8 mouse cellular contexts compared by ENCODE assay signal in genomic region chr1:191420930-191421404, GRCm38 (mm10). TPM values are rescaled to one million over a fixed set of nuclear protein-coding genes. Genes with fewer than 3 reads are reported as not detected.
DNase-seq lines count a peak whose midpoint lies in the region; ATAC-seq and TF ChIP-seq lines count a peak whose summit lies in the region.

No protein-coding gene starts in this region.

- DNase-seq in MEL (ENCODE audit: low read depth, low spot score) = peak; percentile 63
- peak; percentile 83 for DNase-seq in induced T-regulatory cell, adult 2 months (ENCODE audit: low read depth)
- DNase-seq in thymus, postnatal 10 days (ENCODE audit: low spot score in 2 of 2) = peak; percentile 63 to 73
- DNase-seq in hindbrain, embryonic 14.5 days (ENCODE audit: low spot score) = no peak
- no peak for DNase-seq in retina, postnatal 1 day
- DNase-seq in embryo, embryonic 10.5 days (ENCODE audit: low spot score) = no peak

- peaks cover 21 to 31% of the 10 kb centered on the region in 2 experiments for H3K4me1 ChIP-seq in MEL (ENCODE audit: control insufficient read depth in 1 of 2, insufficient read depth in 2 of 2, low read length in 2 of 2)
- H3K4me1 ChIP-seq in embryonic facial prominence, embryonic 12.5 days = peaks cover 12% of the 10 kb centered on the region; the same call in 1 of the 2 replicates
- H3K4me1 ChIP-seq in lung, embryonic 15.5 days = peaks cover 20% of the 10 kb centered on the region; the same call in 1 of the 2 replicates
- H3K4me1 ChIP-seq in hindbrain, embryonic 14.5 days (replicated peaks; ENCODE audit: control insufficient read depth, insufficient read depth, low read length) = no peaks in the 10 kb centered on the region

- no peak overlapping the region for H3K4me3 ChIP-seq in MEL (ENCODE audit: control insufficient read depth in 1 of 2, insufficient read depth in 1 of 2, low read depth in 2 of 2, low read length in 2 of 2)
- H3K4me3 ChIP-seq in embryonic facial prominence, embryonic 12.5 days = no peak overlapping the region
- H3K4me3 ChIP-seq in lung, embryonic 15.5 days = no peak overlapping the region
- H3K4me3 ChIP-seq in hindbrain, embryonic 14.5 days (replicated peaks; ENCODE audit: low read length) = no peak overlapping the region

- WGBS in embryonic facial prominence, embryonic 12.5 days = 25% methylated on average over 6 of the region's 6 CpGs
- 28% methylated on average over 6 of the region's 6 CpGs for WGBS in lung, embryonic 15.5 days
- WGBS in hindbrain, embryonic 14.5 days = 62% methylated on average over 6 of the region's 6 CpGs

- TF ChIP-seq POLR2A in MEL (IDR thresholded peaks at IDR 0.05; ENCODE audit: control insufficient read depth in 1 of 2, insufficient read depth in 1 of 2, low read depth in 1 of 2, low read length in 2 of 2, poor library complexity in 1 of 2) = no peak

- H3K4me2 ChIP-seq in embryonic facial prominence, embryonic 12.5 days (replicated peaks) = no peak overlapping the region
- H3K4me2 ChIP-seq in lung, embryonic 15.5 days = no peak overlapping the region
- H3K4me2 ChIP-seq in hindbrain, embryonic 14.5 days (replicated peaks) = no peak overlapping the region

- peak overlapping the region; percentile 18; the same call in 1 of the 2 replicates for H3K27ac ChIP-seq in MEL (ENCODE audit: control insufficient read depth, low read depth, low read length)
- 0 out of 2 replicates have a peak overlapping the region, but pooled peaks have one; percentile 17 for H3K27ac ChIP-seq in embryonic facial prominence, embryonic 12.5 days
- H3K27ac ChIP-seq in lung, embryonic 15.5 days = peak overlapping the region; percentile 40; the same call in 1 of the 2 replicates
- H3K27ac ChIP-seq in hindbrain, embryonic 14.5 days = no peak overlapping the region

- no peaks in the 10 kb centered on the region for H3K9me3 ChIP-seq in MEL (replicated peaks; ENCODE audit: insufficient read depth, low read length)
- no peaks in the 10 kb centered on the region for H3K9me3 ChIP-seq in embryonic facial prominence, embryonic 12.5 days
- no peaks in the 10 kb centered on the region for H3K9me3 ChIP-seq in lung, embryonic 15.5 days
- no peaks in the 10 kb centered on the region for H3K9me3 ChIP-seq in hindbrain, embryonic 14.5 days (ENCODE audit: control insufficient read depth, low read length)

- TF ChIP-seq EP300 in MEL (IDR thresholded peaks at IDR 0.05; ENCODE audit: low read depth in 1 of 2, low read length in 2 of 2) = peak; percentile 32 to 57; a peak in 3 of 4 replicates

- no peak for TF ChIP-seq CTCF in MEL (IDR thresholded peaks at IDR 0.05 in 2 of 3, conservative IDR thresholded peaks at IDR 0.05 in 1 of 3; ENCODE audit: control insufficient read depth in 1 of 3, insufficient read depth in 1 of 3, low read depth in 2 of 3, low read length in 3 of 3, poor library complexity in 1 of 3, severe bottlenecking in 1 of 3)

- peak overlapping the region; percentile 36 for H3K9ac ChIP-seq in MEL (ENCODE audit: control insufficient read depth, low read depth, low read length, poor library complexity, severe bottlenecking)
- H3K9ac ChIP-seq in embryonic facial prominence, embryonic 12.5 days = no peak overlapping the region
- H3K9ac ChIP-seq in lung, embryonic 15.5 days = no peak overlapping the region
- H3K9ac ChIP-seq in hindbrain, embryonic 14.5 days = no peak overlapping the region

- no peak for TF ChIP-seq RAD21 in MEL (IDR thresholded peaks at IDR 0.05; ENCODE audit: low read depth, low read length)

- H3K79me2 ChIP-seq in MEL (ENCODE audit: control insufficient read depth, insufficient read depth, low read length, poor library complexity) = no peaks in the 10 kb centered on the region

- peaks cover 0 to 10% of the 10 kb centered on the region in 2 experiments; a peak in 2 of 4 replicates for H3K36me3 ChIP-seq in MEL (ENCODE audit: control insufficient read depth in 1 of 2, insufficient read depth in 2 of 2, low read length in 2 of 2)
- no peaks in the 10 kb centered on the region for H3K36me3 ChIP-seq in embryonic facial prominence, embryonic 12.5 days
- no peaks in the 10 kb centered on the region for H3K36me3 ChIP-seq in lung, embryonic 15.5 days
- H3K36me3 ChIP-seq in hindbrain, embryonic 14.5 days (replicated peaks; ENCODE audit: control insufficient read depth, insufficient read depth) = no peaks in the 10 kb centered on the region

- no peaks in the 10 kb centered on the region for H3K27me3 ChIP-seq in MEL (ENCODE audit: control insufficient read depth in 1 of 2, insufficient read depth in 2 of 2, low read length in 2 of 2)
- no peaks in the 10 kb centered on the region for H3K27me3 ChIP-seq in embryonic facial prominence, embryonic 12.5 days
- H3K27me3 ChIP-seq in lung, embryonic 15.5 days = no peaks in the 10 kb centered on the region
- no peaks in the 10 kb centered on the region for H3K27me3 ChIP-seq in hindbrain, embryonic 14.5 days (ENCODE audit: control insufficient read depth, insufficient read depth, low read length)

- ATAC-seq in embryonic facial prominence, embryonic 12.5 days (ENCODE audit: insufficient number of reproducible peaks, insufficient read depth, low FRiP score, low TSS enrichment) = no peak
- no peak for ATAC-seq in lung, embryonic 15.5 days (ENCODE audit: borderline replicate concordance, extremely low read depth, low FRiP score, low TSS enrichment)
- no peak for ATAC-seq in hindbrain, embryonic 14.5 days (ENCODE audit: low FRiP score)

TF ChIP-seq in MEL, 35 proteins besides CTCF, POLR2A, EP300 and RAD21:
- TF ChIP-seq ETS1 (IDR thresholded peaks at IDR 0.05; ENCODE audit: low read depth, low read length) (peak; percentile 50; the same call in 1 of the 2 replicates), HCFC1 (IDR thresholded peaks at IDR 0.05; ENCODE audit: low read depth, low read length) (0 out of 2 replicates have a peak, but pooled peaks have one; percentile 43), TCF12 (IDR thresholded peaks at IDR 0.05; ENCODE audit: low read depth, low read length) (0 out of 2 replicates have a peak, but pooled peaks have one; percentile 21), GATA1 (IDR thresholded peaks at IDR 0.05; ENCODE audit: low read depth, low read length) (no peak), RCOR1 (IDR thresholded peaks at IDR 0.05; ENCODE audit: low read depth, low read length) (no peak; the same call in 1 of the 2 replicates), JUND (IDR thresholded peaks at IDR 0.05; ENCODE audit: low read depth, low read length) (no peak), UBTF (IDR thresholded peaks at IDR 0.05; ENCODE audit: borderline replicate concordance, insufficient read depth, low read depth, low read length) (no peak), TAL1 (IDR thresholded peaks at IDR 0.05; ENCODE audit: low read length) (no peak), ZKSCAN1 (IDR thresholded peaks at IDR 0.05; ENCODE audit: low read depth, low read length) (0 out of 2 replicates have a peak, but pooled peaks have one; percentile 12), MYB (IDR thresholded peaks at IDR 0.05; ENCODE audit: low read depth, low read length) (peak; percentile 39; the same call in 1 of the 2 replicates), ZNF384 (IDR thresholded peaks at IDR 0.05; ENCODE audit: low read depth, low read length) (peak; percentile 95), E2F4 (IDR thresholded peaks at IDR 0.05; ENCODE audit: borderline replicate concordance, low read depth, low read length) (no peak), TBP (IDR thresholded peaks at IDR 0.05; ENCODE audit: low read depth, low read length) (no peak), MAFK (IDR thresholded peaks at IDR 0.05; ENCODE audit: borderline replicate concordance, low read depth, low read length) (no peak), BHLHE40 (IDR thresholded peaks at IDR 0.05; ENCODE audit: borderline replicate concordance, low read depth, low read length) (peak; percentile 88), USF1 (IDR thresholded peaks at IDR 0.05; ENCODE audit: low read depth, low read length) (no peak), MAZ (IDR thresholded peaks at IDR 0.05; ENCODE audit: low read depth, low read length) (peak; percentile 72; the same call in 1 of the 2 replicates), CHD2 (IDR thresholded peaks at IDR 0.05; ENCODE audit: low read length) (no peak)

RNA-seq across cellular contexts. Expression of gene Ppp2r5a, which starts 17.9 kb away (rescaled TPM):
- total RNA-seq in MEL (2012; rRNA removed) = 46.6 and 55.7 TPM in 2 replicates
- polyA plus RNA-seq in MEL (2012; ENCODE audit: insufficient read depth in 1 of 2, insufficient read length in 2 of 2, low read depth in 1 of 2, low replicate concordance in 2 of 2, missing spikeins in 1 of 2) = 10 to 100 TPM in 1 of 2 experiments, not detected in 1; 48.6 TPM
- 17.5 and 22.4 TPM in 2 replicates for polyA plus RNA-seq in embryonic facial prominence, embryonic 12.5 days (2016; fragmentation: Nextera tagmentation; extraction: Ambion mirVana)
- 27.1 and 32.2 TPM in 2 replicates for polyA plus RNA-seq in lung, embryonic 15.5 days (2015; fragmentation: Nextera tagmentation; extraction: Ambion mirVana)
- polyA plus RNA-seq in hindbrain, embryonic 14.5 days (2014; fragmentation: Nextera tagmentation; extraction: Ambion mirVana) = 12.6 and 14.4 TPM in 2 replicates

Comparison
In these comparisons a context has a peak if more than half of its experiments do, and no peak if none do; other contexts are left out.
1. DNase-seq: peak in MEL (single experiment), induced T-regulatory cell, adult 2 months (single experiment) and thymus, postnatal 10 days (2 of 2); none in hindbrain, embryonic 14.5 days (single experiment), retina, postnatal 1 day (single experiment) and embryo, embryonic 10.5 days (single experiment).